Mouse (Mus musculus) G1E (cell line): Measurements from ENCODE around the gene Ralgapa2. TPM values are rescaled to one million over a fixed set of nuclear protein-coding genes. Genes with fewer than 3 reads are reported as not detected.

ENCODE experiments used
- ATAC-seq: 2 replicates; pipeline ENCODE4 v1.8.0; 2016; ENCODE audit warnings: mild to moderate bottlenecking; ENCODE audit not compliant: insufficient number of reproducible peaks, poor library complexity, low FRiP score, severe bottlenecking; ENCODE audit errors: extremely low read depth
- DNase-seq: peaks from one replicate; pipeline ENCODE4 v3.0.0; 2012; ENCODE audit warnings: low spot score
- H3K27me3 ChIP-seq: 2 replicates; pipeline ENCODE4 v1.6.1; 2012; ENCODE audit warnings: mild to moderate bottlenecking, low read length, inconsistent platforms; ENCODE audit not compliant: insufficient read depth
- H3K36me3 ChIP-seq: replicated peaks from 2 replicates; pipeline ENCODE3; 2012; ENCODE audit warnings: mild to moderate bottlenecking, inconsistent platforms
- H3K4me1 ChIP-seq: 2 replicates; pipeline ENCODE4 v1.6.1; 2012; ENCODE audit warnings: low read depth, low read length, inconsistent platforms, mixed read lengths; ENCODE audit not compliant: insufficient read depth
- H3K4me3 ChIP-seq: 2 replicates; pipeline ENCODE4 v1.5.1; 2012; ENCODE audit warnings: low read depth, mild to moderate bottlenecking, inconsistent platforms, low read length, moderate library complexity, mixed read lengths
- H3K9me3 ChIP-seq: replicated peaks from 2 replicates; pipeline ENCODE4 v1.6.1; 2012; ENCODE audit warnings: inconsistent platforms
- CTCF ChIP-seq: IDR thresholded peaks from 2 replicates; pipeline ENCODE4 v1.5.1; 2012; ENCODE audit warnings: low read depth, low read length, inconsistent platforms, mixed read lengths
- GATA1 ChIP-seq: IDR thresholded peaks from 2 replicates; pipeline ENCODE4 v1.6.1; 2012; ENCODE audit warnings: borderline replicate concordance, low read length, inconsistent platforms, mixed read lengths
- GATA2 ChIP-seq: IDR thresholded peaks from 2 replicates; pipeline ENCODE4 v1.6.1; 2012; ENCODE audit warnings: low read depth, low read length, inconsistent platforms, borderline replicate concordance
- POLR2AphosphoS5 ChIP-seq: IDR thresholded peaks from 2 replicates; pipeline ENCODE4 v1.6.1; 2012; ENCODE audit warnings: low read depth, low read length, inconsistent platforms; ENCODE audit not compliant: insufficient replicate concordance
- TAL1 ChIP-seq: conservative IDR thresholded peaks from 2 replicates; pipeline ENCODE4 v1.6.1; 2012; ENCODE audit warnings: low read depth, low read length, inconsistent platforms, mixed read lengths
- polyA plus RNA-seq: library from polyadenylated mRNA; stranded (reverse); fragments of >175 nt; gene quantifications from 2 replicates; pipeline ENCODE4 v1.2.3, GENCODE M21; 2012
- total RNA-seq, 2 experiments: library from RNA; stranded (forward) in 1 of 2; stranded (reverse) in 1 of 2; fragments of 200-1000 nt in 1 of 2; fragments of >200 nt in 1 of 2; fragmentation: Nextera tagmentation in 1 of 2; gene quantifications; 2 replicates each; pipeline ENCODE4 v1.2.3; 2014 to 2017

The Ralgapa2 gene
- total and polyA plus RNA-seq, 3 experiments, result 8.2 to 25.2 (median 16.2) TPM

DNA sequence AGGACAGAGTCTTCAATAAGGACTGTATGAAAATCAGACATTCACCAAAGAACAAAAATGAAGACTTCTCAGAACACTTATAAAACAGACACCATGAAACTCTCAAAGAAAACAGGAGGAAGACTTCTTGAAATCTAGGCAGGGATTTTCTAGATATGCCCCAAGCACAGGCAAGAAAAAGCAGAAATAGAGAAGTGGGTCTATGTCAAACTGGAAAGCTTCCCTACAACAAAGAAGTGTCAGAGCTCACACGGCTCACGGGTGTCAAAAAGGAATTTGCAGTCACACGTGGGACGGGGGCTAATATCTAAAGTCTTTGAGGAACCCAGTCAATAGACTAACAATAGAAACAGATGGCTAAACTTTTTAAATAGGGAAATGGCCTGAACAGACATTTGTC lies 301.2 kb downstream of the Ralgapa2 start:
- Histone ChIP-seq H3K9me3 (0 out of 2 replicates have a peak, but pooled peaks cover 2% of the 10 kb centered on the region), H3K36me3 (no peaks in the 10 kb centered on the region), H3K27me3 (no peaks in the 10 kb centered on the region), H3K4me3 (no peak overlapping the region), H3K4me1 (no peaks in the 10 kb centered on the region)
- ATAC-seq (no peak), DNase-seq (no peak)
- TF ChIP-seq CTCF (no peak), POLR2AphosphoS5 (no peak), GATA1 (no peak), TAL1 (no peak)

GRCm38 (mm10) chr2:146197947-146198346 lies 314.2 kb downstream of the Ralgapa2 start:
- ATAC-seq (no peak), DNase-seq (no peak)
- Histone ChIP-seq H3K4me3 (no peak overlapping the region), H3K27me3 (no peaks in the 10 kb centered on the region), H3K36me3 (no peaks in the 10 kb centered on the region), H3K9me3 (peaks cover 11% of the 10 kb centered on the region), H3K4me1 (no peaks in the 10 kb centered on the region)
- TF ChIP-seq GATA2 (no peak), CTCF (no peak), TAL1 (no peak), GATA1 (no peak), POLR2AphosphoS5 (no peak)

- DNase-seq (no peak), ATAC-seq (no peak)
- Histone ChIP-seq H3K4me3 (no peak overlapping the region), H3K36me3 (no peaks in the 10 kb centered on the region), H3K9me3 (peaks cover 17% of the 10 kb centered on the region), H3K4me1 (no peaks in the 10 kb centered on the region), H3K27me3 (no peaks in the 10 kb centered on the region)
- TF ChIP-seq POLR2AphosphoS5 (no peak), GATA2 (no peak), TAL1 (no peak), CTCF (no peak)
These were observed 316.0 kb downstream of the Ralgapa2 start for GRCm38 (mm10) chr2:146196126-146196525.
